Mouse (Mus musculus): Measurements from ENCODE around the gene Nox1. TPM values are rescaled to one million over a fixed set of nuclear protein-coding genes. Genes with fewer than 3 reads are reported as not detected.

Nox1 gene
- polyA plus RNA-seq, 1 experiment: 0.97 TPM

DNA sequence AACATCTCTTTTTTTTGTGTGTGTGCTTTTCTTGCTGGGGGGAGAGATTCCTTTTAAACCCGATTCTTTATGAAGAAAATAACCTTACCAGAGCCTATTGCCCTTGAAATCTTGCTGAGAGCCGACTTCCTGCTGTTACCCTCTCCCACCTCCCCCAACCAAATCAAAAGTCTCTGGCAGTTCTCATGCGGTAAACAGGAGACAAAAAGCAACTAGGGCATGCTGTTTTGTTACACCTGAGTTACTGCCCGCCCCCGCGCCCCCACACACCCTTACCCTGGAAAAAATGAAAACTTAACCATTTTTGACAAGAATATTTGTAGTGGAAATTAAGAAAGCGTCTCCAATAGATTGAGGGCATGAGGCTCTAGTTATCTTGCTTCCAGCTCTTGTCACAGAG is 63.6 kb downstream of the Nox1 start:
- H3K27ac ChIP-seq (ENCODE audit: control insufficient read depth, insufficient read depth, low read depth, low read length, poor library complexity): no peak overlapping the region

DNA sequence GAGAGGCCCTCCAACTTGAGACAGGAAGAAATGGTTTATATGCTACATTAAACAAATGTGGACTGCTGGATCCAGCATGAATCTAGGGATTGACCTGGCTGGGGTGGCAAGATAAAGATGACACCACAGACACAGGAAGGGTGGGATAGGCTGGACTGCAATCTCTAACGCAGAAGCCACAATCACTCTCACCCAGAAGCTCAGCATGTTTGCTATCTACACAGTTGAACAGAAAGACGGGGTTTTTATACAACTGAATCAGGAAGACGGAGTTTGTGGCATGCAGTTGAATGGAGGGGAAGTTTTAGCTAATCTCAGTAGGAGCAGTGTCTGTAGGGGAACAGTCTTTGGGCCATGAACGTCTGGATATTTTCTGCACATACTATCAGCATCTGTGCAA is 79.8 kb downstream of the Nox1 start:
- 46% methylated on average over 4 of the region's 4 CpGs for WGBS
- TF ChIP-seq POLR2A (IDR thresholded peaks at IDR 0.05; ENCODE audit: borderline replicate concordance, control insufficient read depth, low read depth, low read length) (no peak), CTCF (IDR thresholded peaks at IDR 0.05; ENCODE audit: control insufficient read depth, insufficient read depth, low read length) (no peak)
- H3K27ac ChIP-seq (ENCODE audit: control insufficient read depth, insufficient read depth, low read depth, low read length, poor library complexity): no peak overlapping the region
- H3K4me3 ChIP-seq (replicated peaks; ENCODE audit: control insufficient read depth, low read depth, low read length): no peak overlapping the region
- H3K4me1 ChIP-seq (ENCODE audit: control insufficient read depth, insufficient read depth, low read length): no peaks in the 10 kb centered on the region

More for the DNA sequence above, 63.6 kb downstream of the Nox1 start:
- WGBS: 25% methylated on average over 7 of the region's 7 CpGs
- no peak overlapping the region for H3K4me3 ChIP-seq (replicated peaks; ENCODE audit: control insufficient read depth, low read depth, low read length)
- no peak for TF ChIP-seq CTCF (IDR thresholded peaks at IDR 0.05; ENCODE audit: control insufficient read depth, insufficient read depth, low read length)
- H3K4me1 ChIP-seq (ENCODE audit: control insufficient read depth, insufficient read depth, low read length): no peaks in the 10 kb centered on the region

DNA sequence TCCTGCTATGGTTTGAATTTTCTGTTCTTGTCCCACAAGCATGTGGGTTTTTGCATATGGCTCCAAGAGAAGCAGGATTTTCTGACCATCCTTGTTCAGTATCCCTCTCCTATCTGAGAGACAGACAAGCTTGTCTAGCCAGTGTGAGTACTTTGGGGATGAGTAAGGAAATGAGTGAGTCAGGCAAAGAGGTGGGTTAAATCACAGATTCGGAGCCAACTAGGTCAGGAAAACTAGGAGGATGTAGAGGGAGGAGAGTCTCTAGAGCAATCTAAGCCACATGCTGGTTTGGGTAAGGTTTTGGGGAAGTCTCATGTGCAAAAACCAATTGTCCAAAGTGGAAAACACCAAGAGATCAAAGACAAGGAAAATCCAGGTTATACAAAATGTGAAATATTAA is 80.2 kb downstream of the Nox1 start:
- no peak overlapping the region for H3K27ac ChIP-seq (ENCODE audit: control insufficient read depth, insufficient read depth, low read depth, low read length, poor library complexity)
- H3K4me3 ChIP-seq (replicated peaks; ENCODE audit: control insufficient read depth, low read depth, low read length): no peak overlapping the region
- no peaks in the 10 kb centered on the region for H3K4me1 ChIP-seq (ENCODE audit: control insufficient read depth, insufficient read depth, low read length)
- 51% methylated on average over 1 of the region's 1 CpGs for WGBS
- no peak for TF ChIP-seq CTCF (IDR thresholded peaks at IDR 0.05; ENCODE audit: control insufficient read depth, insufficient read depth, low read length)
- TF ChIP-seq POLR2A (IDR thresholded peaks at IDR 0.05; ENCODE audit: borderline replicate concordance, control insufficient read depth, low read depth, low read length): no peak

DNA sequence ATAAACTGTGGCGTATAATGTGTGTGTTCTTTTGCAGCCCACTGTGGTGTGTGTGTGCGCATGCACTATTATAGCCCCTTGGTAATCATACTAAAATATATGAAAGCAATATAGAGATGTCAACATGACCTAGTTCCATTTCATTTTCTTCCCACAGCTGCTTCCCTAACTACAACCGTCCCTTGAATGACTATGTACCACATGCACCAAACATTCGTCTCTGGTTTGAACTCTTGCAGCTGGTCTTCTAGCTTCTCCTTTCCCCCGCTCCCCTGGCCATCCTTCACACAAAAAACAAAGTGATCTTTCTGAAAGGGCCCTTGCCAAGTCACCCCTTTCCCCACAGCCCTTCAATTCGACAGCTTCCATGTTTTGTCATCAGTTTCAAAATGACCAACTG is 81.7 kb downstream of the Nox1 start:
- no peak for TF ChIP-seq CTCF (IDR thresholded peaks at IDR 0.05; ENCODE audit: control insufficient read depth, insufficient read depth, low read length)
- no peak for TF ChIP-seq POLR2A (IDR thresholded peaks at IDR 0.05; ENCODE audit: borderline replicate concordance, control insufficient read depth, low read depth, low read length)
- WGBS: 46% methylated on average over 6 of the region's 6 CpGs
- Histone ChIP-seq H3K27ac (ENCODE audit: control insufficient read depth, insufficient read depth, low read depth, low read length, poor library complexity) (no peak overlapping the region), H3K4me3 (replicated peaks; ENCODE audit: control insufficient read depth, low read depth, low read length) (no peak overlapping the region), H3K4me1 (ENCODE audit: control insufficient read depth, insufficient read depth, low read length) (no peaks in the 10 kb centered on the region)

DNA sequence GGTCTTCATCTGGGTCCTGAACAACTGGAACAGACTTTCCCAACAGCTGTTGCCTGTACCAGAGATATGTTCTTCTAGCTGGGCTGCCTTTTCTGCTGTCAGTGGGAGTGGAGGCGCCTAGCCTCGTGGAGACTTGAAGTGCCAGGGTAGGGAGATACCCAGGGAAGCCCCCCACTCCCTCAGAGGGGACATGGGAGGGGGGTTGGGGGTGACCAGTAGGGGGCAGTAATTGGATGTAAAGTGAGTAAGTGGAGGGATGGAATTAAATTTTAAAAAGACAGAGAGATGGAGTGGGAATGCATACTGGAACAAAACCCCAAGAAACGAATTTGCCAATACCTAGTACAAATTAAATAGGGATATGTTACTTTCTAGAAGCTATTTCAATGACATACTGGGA is 87.9 kb downstream of the Nox1 start:
- WGBS: 59% methylated on average over 3 of the region's 3 CpGs
- TF ChIP-seq CTCF (IDR thresholded peaks at IDR 0.05; ENCODE audit: control insufficient read depth, insufficient read depth, low read length) (no peak), POLR2A (IDR thresholded peaks at IDR 0.05; ENCODE audit: borderline replicate concordance, control insufficient read depth, low read depth, low read length) (no peak)
- Histone ChIP-seq H3K27ac (ENCODE audit: control insufficient read depth, insufficient read depth, low read depth, low read length, poor library complexity) (no peak overlapping the region), H3K4me3 (replicated peaks; ENCODE audit: control insufficient read depth, low read depth, low read length) (no peak overlapping the region), H3K4me1 (ENCODE audit: control insufficient read depth, insufficient read depth, low read length) (no peaks in the 10 kb centered on the region)

DNA sequence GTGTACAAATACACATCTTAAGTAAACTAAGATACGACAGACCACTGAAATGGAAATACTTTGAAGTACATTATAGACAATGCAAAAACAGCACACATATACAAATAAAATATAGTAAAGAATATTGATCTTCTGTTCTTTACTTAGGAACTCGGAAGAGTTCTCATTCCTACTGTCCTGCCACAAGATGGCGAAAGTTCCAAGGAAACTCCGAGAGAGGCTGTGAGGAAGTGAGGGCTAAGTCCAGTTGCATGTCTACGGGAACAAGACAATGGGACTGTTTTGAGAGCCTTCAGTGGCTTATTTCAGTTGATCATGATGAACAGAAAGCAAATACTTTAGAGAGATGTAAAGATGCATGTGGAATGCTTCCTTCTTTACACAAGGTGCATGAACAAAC is 89.5 kb downstream of the Nox1 start:
- no peak for TF ChIP-seq POLR2A (IDR thresholded peaks at IDR 0.05; ENCODE audit: borderline replicate concordance, control insufficient read depth, low read depth, low read length)
- no peak for TF ChIP-seq CTCF (IDR thresholded peaks at IDR 0.05; ENCODE audit: control insufficient read depth, insufficient read depth, low read length)
- 33% methylated on average over 5 of the region's 5 CpGs for WGBS
- H3K4me3 ChIP-seq (replicated peaks; ENCODE audit: control insufficient read depth, low read depth, low read length): no peak overlapping the region
- H3K4me1 ChIP-seq (ENCODE audit: control insufficient read depth, insufficient read depth, low read length): no peaks in the 10 kb centered on the region
- H3K27ac ChIP-seq (ENCODE audit: control insufficient read depth, insufficient read depth, low read depth, low read length, poor library complexity): no peak overlapping the region

DNA sequence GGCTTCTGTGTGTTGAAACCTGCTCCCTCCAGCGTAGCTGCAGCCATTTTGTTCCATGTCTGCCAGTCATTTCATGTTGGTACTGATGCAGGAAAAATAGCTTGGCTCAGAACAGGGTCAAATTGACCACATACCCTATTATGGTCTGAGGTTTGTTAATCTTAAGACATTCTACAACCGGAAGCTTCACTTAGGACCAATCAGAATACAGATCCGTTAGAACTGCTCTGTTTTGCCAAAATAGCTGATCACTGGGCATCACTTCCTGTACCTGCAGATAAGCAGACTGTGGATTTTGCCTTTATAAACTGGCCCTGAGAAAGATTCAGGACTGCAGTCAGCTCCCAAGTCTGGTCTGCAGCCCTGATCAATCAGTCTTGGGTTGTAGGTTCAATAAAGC is 93.2 kb downstream of the Nox1 start:
- 47% methylated on average over 3 of the region's 3 CpGs for WGBS
- H3K27ac ChIP-seq (ENCODE audit: control insufficient read depth, insufficient read depth, low read depth, low read length, poor library complexity): no peak overlapping the region
- no peak overlapping the region for H3K4me3 ChIP-seq (replicated peaks; ENCODE audit: control insufficient read depth, low read depth, low read length)
- H3K4me1 ChIP-seq (ENCODE audit: control insufficient read depth, insufficient read depth, low read length): no peaks in the 10 kb centered on the region
- TF ChIP-seq CTCF (IDR thresholded peaks at IDR 0.05; ENCODE audit: control insufficient read depth, insufficient read depth, low read length) (no peak), POLR2A (IDR thresholded peaks at IDR 0.05; ENCODE audit: borderline replicate concordance, control insufficient read depth, low read depth, low read length) (no peak)

DNA sequence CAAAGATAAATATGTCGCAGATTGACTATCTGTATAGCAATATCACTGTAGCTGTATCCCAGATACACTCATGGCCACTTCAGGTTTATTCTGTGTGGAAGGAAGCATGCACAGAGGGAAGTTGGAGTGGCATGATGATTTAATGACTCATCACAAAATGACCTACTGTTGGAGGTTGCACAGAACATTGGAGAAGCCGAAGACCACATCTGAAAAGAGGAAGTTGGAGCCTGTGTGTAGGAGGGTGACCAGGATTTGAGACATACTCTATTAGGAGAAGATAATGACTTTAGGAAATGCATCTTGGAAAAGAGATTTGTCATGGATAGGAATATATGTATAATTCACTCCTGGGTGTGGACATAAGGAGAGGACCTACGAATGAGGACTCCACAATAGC is 105.3 kb downstream of the Nox1 start:
- TF ChIP-seq POLR2A (IDR thresholded peaks at IDR 0.05; ENCODE audit: borderline replicate concordance, control insufficient read depth, low read depth, low read length) (no peak), CTCF (IDR thresholded peaks at IDR 0.05; ENCODE audit: control insufficient read depth, insufficient read depth, low read length) (no peak)
- Histone ChIP-seq H3K4me3 (replicated peaks; ENCODE audit: control insufficient read depth, low read depth, low read length) (no peak overlapping the region), H3K4me1 (ENCODE audit: control insufficient read depth, insufficient read depth, low read length) (no peaks in the 10 kb centered on the region), H3K27ac (ENCODE audit: control insufficient read depth, insufficient read depth, low read depth, low read length, poor library complexity) (no peak overlapping the region)
- 16% methylated on average over 3 of the region's 3 CpGs for WGBS

DNA sequence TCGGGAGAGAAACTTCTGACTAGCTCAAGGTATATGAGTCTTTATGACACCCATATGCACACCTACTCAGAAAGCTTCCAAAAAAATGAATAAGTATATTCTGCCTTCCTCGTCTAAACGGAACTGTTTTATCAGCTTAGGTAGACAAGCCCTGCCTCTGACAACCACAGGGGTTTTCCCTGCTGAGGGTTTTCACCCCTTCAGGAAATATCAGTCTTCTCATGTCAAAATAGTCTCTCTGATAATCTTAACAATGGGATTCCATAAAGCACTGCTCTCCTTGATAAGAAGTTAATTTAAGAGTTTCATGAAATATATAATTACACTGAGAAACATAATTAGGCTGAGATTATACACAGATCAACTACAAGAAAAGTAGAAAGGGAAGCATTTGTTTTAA is 110.0 kb downstream of the Nox1 start:
- no peak for TF ChIP-seq CTCF (IDR thresholded peaks at IDR 0.05; ENCODE audit: control insufficient read depth, insufficient read depth, low read length)
- no peak for TF ChIP-seq POLR2A (IDR thresholded peaks at IDR 0.05; ENCODE audit: borderline replicate concordance, control insufficient read depth, low read depth, low read length)
- Histone ChIP-seq H3K4me3 (replicated peaks; ENCODE audit: control insufficient read depth, low read depth, low read length) (no peak overlapping the region), H3K4me1 (ENCODE audit: control insufficient read depth, insufficient read depth, low read length) (no peaks in the 10 kb centered on the region), H3K27ac (ENCODE audit: control insufficient read depth, insufficient read depth, low read depth, low read length, poor library complexity) (no peak overlapping the region)
- WGBS: 38% methylated on average over 3 of the region's 3 CpGs
